Mouse (Mus musculus) lung, postnatal 10 days (tissue): ENCODE data around the gene Acot3.
"Not testable (repeated sequence)": the region's sequence is repeated elsewhere in the genome, so short reads cannot be mapped to it uniquely, and the experiment has no call there.

Source experiments
- DNase-seq: peaks from one replicate; pipeline ENCODE4 v3.0.0; 2021

Gene Acot3

DNA sequence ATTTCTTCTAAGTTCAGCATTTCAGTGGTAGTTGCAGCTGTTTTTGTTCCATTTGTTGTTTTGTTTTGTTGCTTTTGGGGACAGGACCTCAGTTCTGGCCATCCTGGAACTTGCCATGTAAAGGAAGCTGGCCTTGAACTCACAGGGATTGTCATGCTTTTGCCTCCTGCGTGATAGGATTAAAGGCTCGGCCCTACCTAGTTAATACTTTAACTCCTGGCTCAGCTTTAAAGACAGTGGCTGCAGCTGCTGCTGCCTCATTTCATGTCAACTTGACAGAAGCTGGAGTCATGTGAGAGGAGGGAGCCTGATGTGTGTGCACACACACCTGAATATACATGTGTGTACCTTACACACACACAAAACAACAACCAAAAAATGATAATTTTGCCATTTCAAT lies 7.9 kb upstream of the Acot3 start:
- no peak for DNase-seq

DNA sequence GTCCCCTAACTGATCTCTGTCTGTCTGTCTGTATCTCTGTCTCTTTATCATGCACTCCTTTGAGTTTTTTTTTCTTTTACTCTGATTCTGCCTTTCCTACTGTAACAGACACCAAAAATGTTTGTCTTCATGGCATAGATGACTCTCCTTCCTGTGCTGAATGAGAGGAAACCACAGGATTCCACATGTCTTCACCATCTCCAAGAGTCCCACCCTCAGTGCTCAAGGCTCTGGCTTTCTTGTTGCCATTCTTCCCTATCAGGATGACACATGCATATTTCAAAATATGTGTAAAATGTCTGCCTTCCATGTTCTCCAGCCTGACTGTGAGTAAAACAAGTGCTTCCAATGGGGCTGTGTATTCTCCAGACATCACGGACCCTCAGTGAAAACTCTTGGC lies 5.0 kb upstream of the Acot3 start:
- DNase-seq, result no peak

DNA sequence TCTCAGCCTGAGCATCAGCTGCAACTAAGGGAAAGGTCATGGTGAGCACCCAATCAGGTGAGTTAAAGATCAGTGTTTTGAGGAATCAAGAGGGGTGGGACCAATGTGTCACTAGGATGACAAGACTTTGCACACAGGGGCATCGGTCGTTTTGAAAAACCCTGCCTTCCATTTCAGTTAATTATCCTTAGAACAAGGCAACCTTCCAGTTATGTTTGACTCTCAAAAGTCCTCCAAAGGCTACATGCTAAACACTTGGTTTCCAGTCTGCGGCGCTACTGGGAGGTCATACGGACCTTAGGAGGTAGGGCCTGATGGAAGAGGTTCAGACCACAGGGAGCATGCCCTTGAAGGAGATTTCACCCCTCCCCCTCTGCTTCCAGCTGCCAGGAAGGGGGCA lies 1.2 kb upstream of the Acot3 start:
- not testable (repeated sequence) for DNase-seq

DNA sequence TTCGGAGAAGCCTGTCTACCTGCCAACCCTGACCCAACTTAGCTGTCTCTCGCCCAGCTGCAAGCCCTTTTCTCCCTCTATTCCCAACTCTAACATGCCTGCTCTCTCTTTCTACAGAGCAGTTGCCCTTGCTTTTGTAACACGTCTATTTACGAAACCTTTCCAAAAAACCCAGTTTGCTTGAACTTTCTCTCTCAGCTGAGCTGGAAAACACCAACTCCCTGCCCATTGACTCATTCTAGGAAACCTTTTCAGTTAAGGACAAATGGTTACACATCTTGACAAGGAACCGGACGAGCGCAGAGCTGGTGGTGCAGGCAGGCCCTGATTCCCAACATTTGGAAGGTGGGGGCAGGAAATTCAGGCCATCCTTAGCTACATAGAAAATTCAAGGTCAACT lies 665 bp downstream of the Acot3 start:
- no peak for DNase-seq

DNA sequence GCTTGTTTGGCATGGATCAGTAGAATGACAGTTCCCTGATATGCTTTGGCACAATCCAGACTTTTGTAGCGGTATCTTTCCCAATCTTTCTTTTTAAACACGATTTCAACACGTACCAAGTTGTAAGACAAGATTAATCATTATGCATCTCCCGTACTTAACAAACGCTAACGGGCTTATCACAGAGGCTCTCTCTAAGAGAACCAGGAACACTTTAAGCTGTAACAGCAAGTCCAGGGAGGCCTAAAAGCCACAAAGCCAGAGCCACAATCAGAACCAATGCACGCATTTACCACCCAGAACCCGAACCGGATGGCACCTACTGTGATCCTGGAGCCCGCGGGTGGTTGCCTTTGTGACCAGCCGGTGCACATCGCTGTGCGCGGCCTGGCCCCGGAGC lies 1.2 kb downstream of the Acot3 start:
- no peak for DNase-seq

DNA sequence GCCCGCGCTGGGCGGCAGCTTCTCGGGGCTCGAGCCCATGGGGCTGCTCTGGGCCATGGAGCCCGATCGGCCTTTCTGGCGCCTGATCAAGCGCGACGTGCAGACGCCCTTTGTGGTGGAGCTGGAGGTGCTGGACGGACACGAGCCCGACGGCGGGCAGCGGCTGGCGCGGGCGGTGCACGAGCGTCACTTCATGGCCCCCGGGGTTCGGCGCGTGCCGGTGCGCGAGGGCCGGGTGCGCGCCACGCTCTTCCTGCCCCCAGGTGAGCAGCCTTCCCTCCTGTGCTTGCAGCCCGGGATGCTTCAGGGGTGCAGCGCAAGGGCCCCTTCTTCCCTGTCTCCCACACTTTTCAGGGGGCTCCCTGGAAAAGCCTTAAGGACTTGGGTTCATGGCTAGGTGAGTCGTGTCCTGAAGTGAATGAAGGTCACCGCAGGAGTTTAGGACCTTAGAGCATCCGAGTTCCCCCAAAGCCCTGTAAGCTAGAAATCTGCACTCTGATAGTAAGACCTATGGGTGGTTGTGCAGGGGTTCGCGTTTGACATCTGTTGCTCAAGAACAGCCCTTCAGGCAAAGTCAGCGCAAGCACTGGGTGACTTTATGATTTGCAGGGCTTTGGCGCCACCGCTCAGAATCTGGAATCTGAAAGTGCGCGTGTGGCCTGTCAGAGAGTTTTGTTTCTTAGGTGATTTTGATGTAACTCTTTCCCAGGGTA lies 1.9 kb downstream of the Acot3 start:
- peak; percentile 15 for DNase-seq

DNA sequence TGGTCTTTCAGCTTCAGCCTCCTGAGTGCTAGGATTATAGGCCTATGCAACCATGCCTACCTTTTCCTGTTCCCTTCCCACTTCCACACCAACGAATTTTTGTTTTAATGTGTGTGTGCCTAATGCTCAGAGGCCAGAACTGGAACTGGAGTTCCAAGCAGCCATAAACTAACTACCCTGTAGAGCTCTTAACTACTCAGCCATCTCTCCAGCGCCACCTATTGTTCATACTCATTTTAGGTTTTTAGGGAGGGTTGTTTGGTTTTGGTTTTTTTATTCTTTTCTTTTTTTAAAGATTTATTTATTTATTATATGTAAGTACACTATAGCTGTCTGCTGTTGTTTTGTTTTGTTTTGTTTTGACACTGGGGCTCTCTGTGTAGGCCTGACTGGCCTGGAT lies 9.0 kb downstream of the Acot3 start:
- DNase-seq, result peak; percentile 48

DNA sequence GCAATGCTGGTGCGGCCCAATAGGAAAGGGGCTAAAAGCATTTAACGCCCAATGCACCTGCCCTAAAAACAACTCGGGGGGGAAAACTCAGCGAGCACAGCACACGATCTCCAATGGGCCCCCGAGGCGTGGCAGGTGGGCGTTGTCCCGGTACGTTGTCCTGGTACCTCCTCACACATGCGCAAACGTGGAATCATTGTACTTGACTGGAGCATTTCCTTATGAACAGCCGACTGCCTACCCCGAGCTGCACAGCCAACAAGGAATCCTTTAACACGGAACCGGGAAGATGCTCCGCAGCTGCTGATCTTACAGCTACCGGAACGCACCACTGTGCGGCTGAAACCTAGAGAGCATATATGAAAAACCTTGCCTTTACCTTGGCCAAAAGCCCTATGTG lies 10.4 kb downstream of the Acot3 start:
- no peak for DNase-seq

DNA sequence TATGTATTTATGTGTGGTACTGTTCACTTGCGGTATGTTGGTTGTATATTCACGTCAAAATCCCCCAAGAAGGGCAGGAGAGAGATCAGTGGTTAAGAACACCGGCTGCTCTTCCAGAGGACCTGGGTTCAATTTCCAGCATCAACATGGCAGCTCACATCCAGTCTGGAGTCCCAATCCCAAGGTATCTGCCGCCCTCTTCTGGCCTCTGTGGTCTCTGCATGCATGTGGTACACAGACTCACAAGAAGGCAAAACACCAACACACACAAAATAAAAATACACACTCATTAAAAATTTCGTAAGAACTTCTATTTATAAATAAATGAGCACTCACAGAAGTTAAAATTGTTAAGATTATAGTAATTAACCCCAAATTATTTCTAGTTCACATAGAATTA lies 11.3 kb downstream of the Acot3 start:
- DNase-seq, result peak; percentile 30

DNA sequence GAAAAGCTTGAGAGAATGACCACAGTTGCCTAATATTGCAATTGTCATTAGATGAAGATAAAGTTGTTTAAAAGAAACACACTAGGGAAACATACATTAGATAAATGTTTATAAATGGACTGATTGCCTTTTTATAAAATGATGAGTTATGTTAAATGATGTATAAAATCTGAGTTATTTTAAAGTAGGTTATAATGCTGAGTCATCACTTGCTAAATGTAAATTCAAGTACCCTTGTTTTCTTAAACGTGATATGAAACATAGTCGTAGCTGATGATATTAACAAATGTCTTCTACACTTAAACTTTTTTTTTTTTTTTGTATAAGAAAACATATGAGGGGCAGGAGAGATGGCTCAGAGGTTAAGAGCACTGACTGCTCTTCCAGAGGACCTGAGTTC lies 11.9 kb downstream of the Acot3 start:
- no peak for DNase-seq

DNA sequence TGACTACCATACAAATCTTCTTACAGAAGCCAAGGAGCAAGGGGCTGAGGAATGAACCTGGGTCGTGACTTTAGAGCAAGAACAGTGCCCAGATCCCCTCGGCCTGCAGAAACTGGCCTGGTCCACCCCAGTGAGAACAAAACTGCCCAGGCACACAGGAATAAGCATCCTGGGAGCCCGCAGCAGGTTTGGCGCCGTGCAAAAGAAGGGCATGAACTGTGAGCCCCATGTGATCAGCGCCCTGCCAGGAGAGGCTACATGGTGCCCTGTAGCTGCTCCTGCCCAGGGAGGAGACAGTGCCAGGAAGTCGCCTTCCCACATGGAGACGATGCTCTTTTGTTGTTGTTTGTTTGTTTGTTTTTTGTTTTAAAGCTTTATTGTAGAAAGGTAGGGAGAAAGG lies 12.7 kb downstream of the Acot3 start:
- DNase-seq, result no peak

DNA sequence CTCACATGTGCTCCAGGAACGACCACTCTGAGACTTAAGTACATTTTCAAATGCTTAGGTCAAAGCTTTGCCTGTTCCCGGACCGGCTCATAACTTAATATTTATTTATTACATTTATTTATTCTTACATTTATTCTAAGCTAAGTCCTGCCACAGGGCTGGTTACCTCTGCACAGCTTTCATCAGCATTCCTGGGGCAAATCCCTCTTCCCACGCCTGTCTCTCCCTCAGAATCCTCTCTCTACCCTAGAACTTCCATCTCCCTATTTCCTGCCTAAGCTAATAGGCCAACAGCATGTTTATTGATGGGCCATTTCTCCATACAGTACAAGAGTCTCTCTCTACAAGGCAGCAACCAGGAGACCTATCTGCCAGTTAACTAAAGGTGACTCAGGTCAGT lies 15.8 kb downstream of the Acot3 start:
- no peak for DNase-seq

DNA sequence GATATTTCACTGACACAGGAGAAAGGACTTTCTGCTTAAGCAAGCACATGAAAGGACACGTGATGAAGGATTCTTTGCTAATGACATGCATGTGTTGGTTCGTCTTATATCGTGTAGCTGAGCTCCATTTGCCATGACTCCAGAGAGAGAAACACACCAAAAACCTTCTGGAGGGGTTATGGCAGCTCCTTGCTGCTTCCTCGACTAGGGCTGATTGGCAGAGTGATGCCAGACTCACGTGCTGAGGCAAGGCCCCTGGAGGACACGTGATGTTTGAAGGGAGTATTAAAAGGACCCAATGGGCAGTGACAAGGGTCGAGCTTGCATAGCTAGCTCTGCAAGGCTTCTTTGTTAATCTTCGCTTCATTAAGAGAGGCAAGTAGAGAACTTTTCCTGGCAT lies 16.4 kb downstream of the Acot3 start:
- DNase-seq, result no peak

DNA sequence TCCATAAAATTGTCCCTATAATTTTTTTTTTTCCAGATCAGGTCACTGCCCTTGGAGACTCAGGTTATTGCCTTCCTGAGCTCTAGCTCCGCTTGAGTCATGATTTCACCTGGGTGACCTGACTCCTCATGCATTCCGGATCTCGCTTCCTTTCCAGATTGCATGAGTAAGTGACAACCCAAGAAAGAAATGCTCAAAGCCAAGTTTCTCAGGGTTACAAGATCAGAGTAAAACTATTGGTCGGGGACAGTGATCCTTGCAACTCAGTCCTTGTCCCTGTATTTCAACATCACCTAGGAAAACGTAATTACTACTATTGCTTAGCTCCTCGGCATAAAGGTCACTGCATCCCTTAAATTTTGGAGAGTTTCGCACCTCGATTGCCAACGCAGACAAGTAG lies 17.0 kb downstream of the Acot3 start, which contains the start of gene Acot5:
TSS of gene Acot5 (plus strand) at position 340 of the 400 bp plus-strand sequence.
- DNase-seq, result no peak

DNA sequence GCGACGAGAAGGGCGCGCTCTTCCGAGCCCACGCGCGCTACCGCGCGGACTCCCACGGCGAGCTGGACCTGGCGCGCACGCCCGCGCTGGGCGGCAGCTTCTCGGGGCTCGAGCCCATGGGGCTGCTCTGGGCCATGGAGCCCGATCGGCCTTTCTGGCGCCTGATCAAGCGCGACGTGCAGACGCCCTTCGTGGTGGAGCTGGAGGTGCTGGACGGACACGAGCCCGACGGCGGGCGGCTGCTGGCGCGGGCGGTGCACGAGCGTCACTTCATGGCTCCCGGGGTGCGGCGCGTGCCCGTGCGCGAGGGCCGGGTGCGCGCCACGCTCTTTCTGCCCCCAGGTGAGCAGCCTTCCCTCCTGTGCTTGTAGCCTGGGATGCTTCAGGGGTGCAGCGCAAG lies 17.6 kb downstream of the Acot3 start:
- DNase-seq, result peak; percentile 43

DNA sequence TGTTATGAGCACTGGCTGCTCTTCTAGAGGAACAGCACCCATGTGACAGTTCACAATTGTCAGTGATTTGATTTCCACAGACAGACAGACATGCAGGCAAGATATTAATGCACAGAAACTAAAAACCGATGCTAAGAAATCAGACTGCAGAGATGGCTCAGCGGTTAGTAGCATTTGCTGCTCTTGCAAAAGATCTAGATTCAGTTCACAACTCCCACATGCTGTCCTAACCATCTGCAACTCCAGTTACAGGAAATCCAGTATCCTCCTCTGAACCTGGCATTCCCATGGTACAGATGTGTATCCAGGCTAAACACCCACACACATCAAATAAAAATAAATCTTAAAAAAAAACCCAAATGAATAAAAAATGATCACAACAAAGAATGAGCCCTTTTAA lies 19.8 kb downstream of the Acot3 start:
- no peak for DNase-seq

DNA sequence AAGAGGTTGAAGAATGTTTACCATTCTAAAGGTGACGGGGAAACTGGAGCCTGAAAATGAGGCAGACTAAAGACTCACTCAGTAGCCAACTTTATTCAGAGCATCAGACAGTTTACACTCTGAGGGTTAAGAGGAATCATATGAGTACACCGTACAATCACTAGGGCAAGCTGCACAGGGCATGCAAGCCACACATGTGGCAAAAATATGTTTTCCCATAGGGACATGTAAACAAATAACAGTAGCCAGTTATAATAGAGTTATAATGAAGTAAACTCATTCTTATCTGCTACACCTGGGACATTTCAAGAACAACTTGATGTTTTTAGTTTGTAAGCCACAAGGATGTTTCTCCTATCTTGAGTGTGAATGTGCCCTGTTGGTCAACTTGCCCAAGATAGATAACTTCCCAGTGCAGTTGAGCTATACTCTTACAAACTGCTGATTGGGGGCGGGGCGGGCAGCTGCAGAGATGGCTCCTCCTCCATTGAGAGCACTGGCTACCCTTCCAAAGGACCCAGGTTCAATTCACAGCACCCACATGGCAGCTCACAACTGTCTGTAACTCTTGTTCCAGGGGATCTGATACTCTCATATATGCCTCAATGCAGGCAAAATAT lies 25.5 kb downstream of the Acot3 start:
- no peak for DNase-seq

DNA sequence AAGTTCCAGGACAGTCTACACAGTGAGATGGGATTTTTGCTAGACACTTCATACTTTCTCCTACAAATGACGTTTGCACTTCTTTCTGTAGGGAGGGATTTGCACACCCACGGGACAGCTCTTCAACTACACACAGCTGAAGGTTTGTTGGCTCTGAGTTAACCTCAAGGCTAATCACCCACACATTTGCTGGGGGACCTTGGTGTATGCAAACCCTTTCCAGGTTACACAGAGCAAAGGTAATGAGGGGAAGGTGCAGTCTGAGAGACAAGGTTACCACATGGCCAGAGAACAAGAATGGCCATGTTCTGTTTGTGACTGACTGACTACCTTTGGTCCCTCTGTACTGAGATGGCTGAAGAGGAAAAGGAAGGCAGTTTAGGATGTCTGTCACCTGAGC lies 31.9 kb downstream of the Acot3 start:
- DNase-seq, result no peak

DNA sequence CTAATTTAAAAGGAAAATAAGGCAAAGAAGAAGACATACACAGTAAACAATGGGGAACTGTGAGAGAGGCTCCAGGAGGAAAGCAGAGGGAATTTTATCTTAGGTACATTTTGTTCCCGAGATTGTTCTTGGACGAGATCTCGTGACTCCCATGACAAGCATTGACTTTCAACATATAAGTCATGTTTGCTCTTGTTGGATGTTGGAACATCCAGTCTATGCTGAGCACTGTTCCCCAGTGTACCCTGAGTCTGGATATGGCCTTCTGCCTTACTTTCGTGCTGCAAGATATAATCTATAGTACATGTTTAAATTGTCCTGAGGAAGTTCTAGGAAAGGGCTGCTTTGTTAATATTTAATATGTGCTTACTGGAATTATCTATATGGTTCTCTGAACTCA lies 32.6 kb downstream of the Acot3 start:
- no peak for DNase-seq

DNA sequence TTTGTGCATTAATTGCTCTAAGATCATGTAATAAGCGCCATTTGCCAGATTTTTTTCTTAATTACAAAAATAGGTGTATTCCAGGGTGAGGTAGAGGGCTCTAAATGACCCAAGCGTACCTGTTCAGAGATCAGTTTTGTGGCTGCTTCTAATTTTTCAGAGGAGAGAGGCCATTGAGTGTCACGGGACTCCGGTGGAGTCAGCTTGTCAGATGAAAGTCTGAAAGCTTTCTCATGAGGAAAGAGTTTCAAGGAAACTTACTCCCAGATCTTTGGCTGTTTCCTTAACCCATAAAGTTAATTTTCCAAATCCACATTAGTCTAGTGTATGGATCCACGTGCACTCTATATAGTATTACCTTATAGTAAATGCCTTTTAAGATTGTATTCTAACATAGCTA lies 42.7 kb downstream of the Acot3 start:
- not testable (repeated sequence) for DNase-seq

DNA sequence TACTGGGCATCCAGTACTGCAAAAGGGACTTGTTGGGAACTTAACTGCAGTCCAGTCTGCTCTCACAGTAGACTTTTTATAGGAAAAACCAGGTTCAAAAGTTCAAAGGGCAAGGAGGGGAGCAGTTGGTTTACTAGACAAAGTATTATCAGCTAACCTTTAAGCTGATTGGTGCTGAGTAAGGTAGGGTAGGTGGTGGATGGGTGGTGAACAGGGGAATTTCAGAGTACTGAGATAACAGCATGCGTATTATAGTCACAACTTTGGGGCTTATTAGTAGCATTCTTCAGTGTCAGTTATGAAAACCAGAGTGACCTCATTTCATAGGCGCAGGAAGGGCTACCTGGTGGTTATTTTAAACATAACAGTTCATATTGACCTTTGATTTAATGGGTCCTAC lies 47.7 kb downstream of the Acot3 start:
- no peak for DNase-seq

DNA sequence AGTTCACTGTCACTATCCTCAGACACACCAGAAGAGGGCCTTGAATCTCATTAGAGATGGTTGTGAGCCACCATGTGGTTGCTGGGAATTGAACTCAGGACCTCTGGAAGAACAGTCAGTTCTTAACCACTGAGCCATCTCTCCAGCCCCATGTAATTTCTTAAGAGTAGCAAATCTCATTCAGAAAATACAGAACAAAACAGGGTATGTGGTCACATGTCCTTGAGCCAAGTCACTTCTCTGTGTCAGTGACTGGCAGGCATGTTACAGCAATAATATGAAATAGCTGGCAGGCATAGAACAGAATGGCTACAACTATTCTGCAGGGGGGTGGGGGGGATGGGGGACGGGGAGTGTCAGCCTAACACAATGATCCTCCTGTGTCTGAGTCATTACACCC lies 48.1 kb downstream of the Acot3 start:
- DNase-seq, result no peak

DNA sequence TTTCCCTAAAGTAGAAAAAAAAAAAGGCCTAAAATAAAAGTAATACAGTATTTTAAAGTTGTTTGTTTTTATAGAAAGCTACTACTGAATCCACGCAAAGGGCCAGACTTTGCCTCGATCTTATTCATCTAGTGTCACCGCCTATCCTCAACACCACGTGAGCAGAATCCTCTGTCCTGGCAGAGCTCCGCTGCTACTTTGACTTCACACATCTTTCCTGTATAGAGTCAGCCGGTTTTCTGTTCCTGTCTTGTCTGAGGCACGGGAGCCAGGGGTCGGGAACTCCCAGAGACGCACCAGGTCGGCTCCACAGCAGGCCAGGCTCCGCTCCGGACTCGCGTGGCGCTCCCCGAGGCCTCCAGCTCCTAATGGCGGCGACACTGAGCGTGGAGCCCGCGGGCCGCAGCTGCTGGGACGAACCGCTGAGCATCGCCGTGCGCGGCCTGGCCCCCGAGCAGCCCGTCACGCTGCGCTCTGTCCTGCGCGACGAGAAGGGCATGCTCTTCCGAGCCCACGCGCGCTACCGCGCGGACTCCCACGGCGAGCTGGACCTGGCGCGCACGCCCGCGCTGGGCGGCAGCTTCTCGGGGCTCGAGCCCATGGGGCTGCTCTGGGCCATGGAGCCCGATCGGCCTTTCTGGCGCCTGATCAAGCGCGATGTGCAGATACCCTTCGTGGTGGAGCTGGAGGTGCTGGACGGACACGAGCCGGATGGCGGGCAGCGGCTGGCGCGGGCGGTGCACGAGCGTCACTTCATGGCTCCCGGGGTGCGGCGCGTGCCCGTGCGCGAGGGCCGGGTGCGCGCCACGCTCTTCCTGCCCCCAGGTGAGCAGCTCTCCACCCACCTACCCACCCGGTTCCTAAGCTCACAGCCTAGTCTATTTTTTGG lies 48.9 kb downstream of the Acot3 start, which contains the start of gene Acot6:
TSS of gene Acot6 (plus strand) at position 51 of the 889 bp plus-strand sequence.
- DNase-seq, result peak; percentile 48

DNA sequence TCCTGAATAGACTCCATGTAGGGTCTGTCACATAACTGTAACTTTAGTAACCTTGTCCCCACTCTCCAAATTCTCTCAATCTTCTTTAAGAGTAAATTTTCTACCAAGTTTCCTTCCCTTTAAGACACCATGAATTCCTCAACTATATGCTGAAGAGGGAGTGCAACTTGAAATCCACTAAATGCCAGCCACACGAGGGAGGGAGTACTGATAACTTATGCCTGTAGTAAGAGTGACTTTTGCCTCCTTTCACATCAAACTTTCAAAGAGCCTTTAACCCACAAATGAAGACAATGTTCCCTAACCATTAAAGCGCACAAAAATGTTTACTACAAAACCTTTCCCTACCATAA lies 49.5 kb downstream of the Acot3 start:
- no peak for DNase-seq
